Mouse (Mus musculus): ENCODE measurements at regions not wholly inside any gene's neighbourhood (a gene's known extent, or its start where the extent isn't known, plus 50 kb on each side); places are given as distances from the start of the nearest gene placed in this dataset.

GRCm38 (mm10) chr6:127322398-127322797 is 124.2 kb upstream of the Parp11 start:
- TF ChIP-seq MAFK (IDR thresholded peaks at IDR 0.05; ENCODE audit: insufficient read depth, low read depth, low read length): no peak
- no peak for TF ChIP-seq ZNF384 (IDR thresholded peaks at IDR 0.05; ENCODE audit: low read depth, low read length)
- TF ChIP-seq CHD2 (IDR thresholded peaks at IDR 0.05; ENCODE audit: low read depth, low read length): no peak

Data from ES-E14 (cell line).